Mouse (Mus musculus) liver, adult 2 months (tissue): ENCODE data around the gene Arhgef3. TPM values are rescaled to one million over a fixed set of nuclear protein-coding genes. Genes with fewer than 3 reads are reported as not detected.

Experiments used
- DNase-seq: peaks from one replicate; pipeline ENCODE4 v3.0.0-alpha.2; 2011; ENCODE audit warnings: low read depth, low spot score; ENCODE audit errors: extremely low read depth
- H3K27ac ChIP-seq: fragments of 200-500 bp; replicated peaks from 2 replicates; pipeline ENCODE4 v1.5.1; 2012; ENCODE audit warnings: low read depth, mild to moderate bottlenecking, control low read depth, inconsistent platforms, low read length; ENCODE audit not compliant: insufficient read depth
- H3K27me3 ChIP-seq: fragments of 200-500 bp; 2 replicates; pipeline ENCODE4 v1.6.1; 2012; ENCODE audit warnings: mild to moderate bottlenecking, moderate library complexity, low read length, inconsistent platforms; ENCODE audit not compliant: control insufficient read depth, insufficient read depth
- H3K36me3 ChIP-seq: fragments of 200-500 bp; 2 replicates; pipeline ENCODE4 v1.6.1; 2012; ENCODE audit warnings: low read length, inconsistent platforms; ENCODE audit not compliant: control insufficient read depth, insufficient read depth
- H3K4me1 ChIP-seq: fragments of 200-500 bp; 2 replicates; pipeline ENCODE4 v1.6.1; 2011; ENCODE audit warnings: low read length; ENCODE audit not compliant: control insufficient read depth, insufficient read depth
- H3K4me3 ChIP-seq: fragments of 200-500 bp; 2 replicates; pipeline ENCODE4 v1.5.1; 2011; ENCODE audit warnings: low read depth, mild to moderate bottlenecking, control low read depth, low read length, moderate library complexity; ENCODE audit not compliant: insufficient read depth
- H3K79me2 ChIP-seq: fragments of 200-500 bp; 2 replicates; pipeline ENCODE4 v1.6.1; 2012; ENCODE audit warnings: inconsistent platforms, mild to moderate bottlenecking, low read length, moderate library complexity; ENCODE audit not compliant: control insufficient read depth, insufficient read depth
- H3K9ac ChIP-seq: fragments of 200-500 bp; 2 replicates; pipeline ENCODE4 v1.6.1; 2012; ENCODE audit warnings: low read depth, mild to moderate bottlenecking, control low read depth, inconsistent platforms, low read length
- CTCF ChIP-seq: fragments of 200-500 bp; IDR thresholded peaks from 2 replicates; pipeline ENCODE4 v1.5.1; 2011; ENCODE audit warnings: low read depth, low read length, control low read depth
- POLR2A ChIP-seq: fragments of 200-500 bp; IDR thresholded peaks from 2 replicates; pipeline ENCODE4 v1.6.1; 2011; ENCODE audit warnings: low read length, control low read depth; ENCODE audit not compliant: insufficient read depth; ENCODE audit errors: extremely low read depth
- WGBS: fragments of 180-500 bp; shearing (Covaris S2); methylation state at CpG from one replicate; pipeline ENCODE4 v1.1.7; 2018; 5-methylcytosine and 5-hydroxymethylcytosine counted together
- polyA plus RNA-seq: library from polyadenylated mRNA; depleted of rRNA; stranded (reverse); fragments of >200 nt; gene quantifications from 2 replicates; pipeline ENCODE4 v1.2.3, GENCODE M21; 2012
- total RNA-seq: library from RNA; depleted of rRNA; stranded (reverse); fragments of >200 nt; gene quantifications from 2 replicates; pipeline ENCODE4 v1.2.3, GENCODE M21; 2014

The Arhgef3 gene
- total and polyA plus RNA-seq, 2 experiments: 6.4 to 19.3 TPM

- H3K27ac ChIP-seq: no peak overlapping the region
- WGBS: 94% methylated on average over 2 of the region's 2 CpGs
- DNase-seq: no peak
Observed at GRCm38 (mm10) chr14:27228288-27228687, 113.6 kb downstream of the Arhgef3 start.

GRCm38 (mm10) chr14:27228941-27229371 is 114.3 kb downstream of the Arhgef3 start:
- 48% methylated on average over 5 of the region's 5 CpGs for WGBS
- no peak overlapping the region for H3K27ac ChIP-seq

More at GRCm38 (mm10) chr14:27228288-27228687, 113.6 kb downstream of the Arhgef3 start:
- Histone ChIP-seq H3K27me3 (no peaks in the 10 kb centered on the region), H3K9ac (no peak overlapping the region), H3K36me3 (no peaks in the 10 kb centered on the region), H3K79me2 (no peaks in the 10 kb centered on the region), H3K4me1 (no peaks in the 10 kb centered on the region; the same call in none of the 2 replicates), H3K4me3 (no peak overlapping the region)
- TF ChIP-seq CTCF (no peak), POLR2A (no peak)

GRCm38 (mm10) chr14:27229441-27230147 is 114.9 kb downstream of the Arhgef3 start:
- Histone ChIP-seq H3K4me1 (no peaks in the 10 kb centered on the region; the same call in none of the 2 replicates), H3K27ac (0 out of 2 replicates have a peak overlapping the region, but pooled peaks have one; percentile 42), H3K9ac (no peak overlapping the region), H3K79me2 (no peaks in the 10 kb centered on the region), H3K36me3 (no peaks in the 10 kb centered on the region), H3K27me3 (no peaks in the 10 kb centered on the region), H3K4me3 (no peak overlapping the region)
- TF ChIP-seq CTCF: no peak
- TF ChIP-seq POLR2A: no peak
- 61% methylated on average over 16 of the region's 16 CpGs for WGBS
- no peak for DNase-seq

More at GRCm38 (mm10) chr14:27228941-27229371, 114.3 kb downstream of the Arhgef3 start:
- no peak for DNase-seq
- Histone ChIP-seq H3K4me3 (no peak overlapping the region), H3K79me2 (no peaks in the 10 kb centered on the region), H3K9ac (no peak overlapping the region), H3K4me1 (no peaks in the 10 kb centered on the region; the same call in none of the 2 replicates), H3K27me3 (no peaks in the 10 kb centered on the region), H3K36me3 (no peaks in the 10 kb centered on the region)
- TF ChIP-seq POLR2A: no peak
- no peak for TF ChIP-seq CTCF

- Histone ChIP-seq H3K27me3 (no peaks in the 10 kb centered on the region), H3K4me1 (no peaks in the 10 kb centered on the region; the same call in none of the 2 replicates), H3K36me3 (no peaks in the 10 kb centered on the region), H3K27ac (peak overlapping the region; percentile 42), H3K4me3 (no peak overlapping the region), H3K9ac (no peak overlapping the region; the same call in 1 of the 2 replicates), H3K79me2 (no peaks in the 10 kb centered on the region)
- DNase-seq: no peak
- no peak for TF ChIP-seq CTCF
- no peak for TF ChIP-seq POLR2A
- 72% methylated on average over 18 of the region's 18 CpGs for WGBS
Observed at GRCm38 (mm10) chr14:27230262-27231022, 115.7 kb downstream of the Arhgef3 start.

GRCm38 (mm10) chr14:27231506-27231905 is 116.8 kb downstream of the Arhgef3 start:
- WGBS: 90% methylated on average over 8 of the region's 8 CpGs
- H3K36me3 ChIP-seq: no peaks in the 10 kb centered on the region
- H3K79me2 ChIP-seq: no peaks in the 10 kb centered on the region
- DNase-seq: no peak
- no peaks in the 10 kb centered on the region; the same call in none of the 2 replicates for H3K4me1 ChIP-seq
- TF ChIP-seq POLR2A: no peak
- no peak for TF ChIP-seq CTCF
- H3K27me3 ChIP-seq: no peaks in the 10 kb centered on the region
- H3K27ac ChIP-seq: no peak overlapping the region
- H3K4me3 ChIP-seq: no peak overlapping the region
- H3K9ac ChIP-seq: no peak overlapping the region
